Mouse (Mus musculus): ENCODE results near the gene Slc39a3. TPM values are rescaled to one million over a fixed set of nuclear protein-coding genes. Genes with fewer than 3 reads are reported as not detected.

Slc39a3 gene
- polyA plus RNA-seq, 1 experiment from 2014 or later = 15.4 TPM

DNA sequence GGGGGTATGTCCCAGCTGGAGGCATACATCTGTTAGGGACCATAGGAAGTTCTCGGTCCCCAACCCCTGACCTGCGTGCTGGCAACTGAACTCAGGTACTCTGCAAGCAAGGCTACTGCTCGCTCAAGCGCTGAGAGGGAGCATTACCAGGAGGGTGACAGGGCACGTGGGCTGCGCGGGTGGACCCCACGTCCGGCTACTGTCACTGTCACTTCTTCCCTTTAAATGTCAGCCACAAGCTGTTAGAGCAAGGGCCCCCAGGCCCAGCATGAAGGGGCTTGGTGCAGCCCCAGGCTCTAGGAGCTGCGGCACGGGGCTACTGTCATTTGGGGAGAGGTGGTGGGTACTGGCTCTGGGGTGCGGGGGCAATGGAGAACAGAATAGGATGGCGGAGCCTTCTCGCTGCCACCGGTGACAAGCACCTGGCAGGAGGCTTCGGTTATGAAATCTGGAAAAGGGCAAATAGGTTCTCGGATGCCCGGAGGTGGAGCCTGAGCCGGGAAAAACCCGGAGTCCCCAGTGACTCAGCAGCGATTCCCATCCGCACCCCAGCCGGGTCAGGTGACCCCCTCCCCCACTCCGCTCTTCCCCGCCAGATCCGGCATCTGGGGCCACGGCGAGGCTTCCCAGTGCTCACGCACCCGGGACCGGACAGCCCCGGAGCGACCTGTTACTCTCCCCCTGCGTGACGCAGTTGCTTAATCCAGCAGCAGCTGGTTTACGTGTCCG, 51.8 kb downstream of the Slc39a3 start:
- H3K27ac ChIP-seq (ENCODE audit: low read length) = peak overlapping the region; percentile 81
- 0 out of 2 replicates have a peak, but pooled peaks cover 3% of the 10 kb centered on the region for H3K27me3 ChIP-seq (replicated peaks; ENCODE audit: insufficient read depth, low read length)
- TF ChIP-seq CTCF (IDR thresholded peaks at IDR 0.05) (no peak), EP300 (IDR thresholded peaks at IDR 0.05) (no peak)
- no peaks in the 10 kb centered on the region for H3K36me3 ChIP-seq (ENCODE audit: insufficient read depth, low read length)
- peaks cover 4% of the 10 kb centered on the region; the same call in 1 of the 2 replicates for H3K4me1 ChIP-seq (ENCODE audit: insufficient read depth, low read depth, low read length)
- peak overlapping the region; percentile 35 for H3K4me3 ChIP-seq (ENCODE audit: low read depth, low read length)
- H3K4me2 ChIP-seq (replicated peaks; ENCODE audit: low read depth, low read length) = peak overlapping the region; percentile 51
- peak overlapping the region; percentile 6; the same call in 1 of the 2 replicates for H3K9ac ChIP-seq (replicated peaks; ENCODE audit: low read depth)
- WGBS = 10% methylated on average over 32 of the region's 37 CpGs
- ATAC-seq = peak; percentile 45
- DNase-seq (ENCODE audit: low spot score) = peak; percentile 73
- no peaks in the 10 kb centered on the region for H3K9me3 ChIP-seq (ENCODE audit: low read length)

GRCm38 (mm10) chr10:80984223-80984622, 53.0 kb downstream of the Slc39a3 start:
- H3K4me2 ChIP-seq (replicated peaks; ENCODE audit: low read depth, low read length) = no peak overlapping the region
- peaks cover 4% of the 10 kb centered on the region; the same call in 1 of the 2 replicates for H3K4me1 ChIP-seq (ENCODE audit: insufficient read depth, low read depth, low read length)
- DNase-seq (ENCODE audit: low spot score) = no peak
- WGBS = 87% methylated on average over 12 of the region's 12 CpGs
- no peak overlapping the region for H3K27ac ChIP-seq (ENCODE audit: low read length)
- no peak for TF ChIP-seq CTCF (IDR thresholded peaks at IDR 0.05)
- 0 out of 2 replicates have a peak, but pooled peaks cover 3% of the 10 kb centered on the region for H3K27me3 ChIP-seq (replicated peaks; ENCODE audit: insufficient read depth, low read length)
- no peaks in the 10 kb centered on the region for H3K36me3 ChIP-seq (ENCODE audit: insufficient read depth, low read length)
- no peak for ATAC-seq
- no peak overlapping the region for H3K4me3 ChIP-seq (ENCODE audit: low read depth, low read length)
- H3K9ac ChIP-seq (replicated peaks; ENCODE audit: low read depth) = no peak overlapping the region
- H3K9me3 ChIP-seq (ENCODE audit: low read length) = no peaks in the 10 kb centered on the region

DNA sequence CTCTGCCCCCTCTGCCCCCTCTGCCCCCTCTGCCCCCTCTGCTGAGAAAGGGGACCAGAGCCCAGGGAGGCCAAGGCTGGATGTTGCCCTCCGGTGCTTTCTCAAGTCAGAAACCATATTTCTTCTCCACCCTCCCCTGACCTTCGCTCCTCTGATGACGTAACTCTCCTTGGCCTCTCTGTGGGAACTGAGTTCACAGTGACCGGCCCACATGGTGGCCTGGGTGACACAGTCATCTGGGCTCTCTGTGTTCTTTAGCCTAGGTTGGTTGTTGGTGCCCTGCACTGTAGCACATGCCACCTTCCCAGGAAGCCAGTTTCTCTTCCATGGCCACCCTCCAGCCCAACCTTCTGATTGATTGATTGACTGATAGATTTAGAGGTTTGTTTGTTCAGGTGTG, 54.8 kb downstream of the Slc39a3 start:
- Histone ChIP-seq H3K27me3 (replicated peaks; ENCODE audit: insufficient read depth, low read length) (0 out of 2 replicates have a peak, but pooled peaks cover 3% of the 10 kb centered on the region), H3K27ac (ENCODE audit: low read length) (no peak overlapping the region), H3K4me3 (ENCODE audit: low read depth, low read length) (no peak overlapping the region), H3K9me3 (ENCODE audit: low read length) (no peaks in the 10 kb centered on the region), H3K36me3 (ENCODE audit: insufficient read depth, low read length) (no peaks in the 10 kb centered on the region), H3K4me1 (ENCODE audit: insufficient read depth, low read depth, low read length) (no peaks in the 10 kb centered on the region), H3K4me2 (replicated peaks; ENCODE audit: low read depth, low read length) (no peak overlapping the region), H3K9ac (replicated peaks; ENCODE audit: low read depth) (no peak overlapping the region)
- ATAC-seq (no peak), DNase-seq (ENCODE audit: low spot score) (no peak)
- TF ChIP-seq EP300 (IDR thresholded peaks at IDR 0.05) (no peak), CTCF (IDR thresholded peaks at IDR 0.05) (no peak)
- 56% methylated on average over 4 of the region's 4 CpGs for WGBS

- H3K4me2 ChIP-seq (replicated peaks; ENCODE audit: low read depth, low read length) = no peak overlapping the region
- H3K4me1 ChIP-seq (ENCODE audit: insufficient read depth, low read depth, low read length) = no peaks in the 10 kb centered on the region
- TF ChIP-seq EP300 (IDR thresholded peaks at IDR 0.05) = no peak
- no peak; the same call in 1 of the 2 replicates for TF ChIP-seq CTCF (IDR thresholded peaks at IDR 0.05)
- H3K36me3 ChIP-seq (ENCODE audit: insufficient read depth, low read length) = no peaks in the 10 kb centered on the region
- H3K27me3 ChIP-seq (replicated peaks; ENCODE audit: insufficient read depth, low read length) = 0 out of 2 replicates have a peak, but pooled peaks cover 3% of the 10 kb centered on the region
- no peak for DNase-seq (ENCODE audit: low spot score)
- H3K9ac ChIP-seq (replicated peaks; ENCODE audit: low read depth) = no peak overlapping the region
- ATAC-seq = no peak
- 50% methylated on average over 7 of the region's 7 CpGs for WGBS
- H3K27ac ChIP-seq (ENCODE audit: low read length) = no peak overlapping the region
- H3K4me3 ChIP-seq (ENCODE audit: low read depth, low read length) = no peak overlapping the region
- H3K9me3 ChIP-seq (ENCODE audit: low read length) = no peaks in the 10 kb centered on the region
Measured at GRCm38 (mm10) chr10:80981564-80982112, 55.6 kb downstream of the Slc39a3 start.

Other genes with a start within 250 kb of the Slc39a3 start
- gene Sf3a2, start 239.2 kb downstream of the Slc39a3 start, polyA plus RNA-seq (2015; fragmentation: Nextera tagmentation; extraction: Ambion mirVana) = 27.0 and 29.4 TPM in 2 replicates
- gene Plekhj1, start 238.8 kb downstream of the Slc39a3 start, polyA plus RNA-seq (2015; fragmentation: Nextera tagmentation; extraction: Ambion mirVana) = 59.9 and 69.1 TPM in 2 replicates
- 0.07 TPM in 1 of 2 replicates, not detected in the other for gene Amh, start 232.2 kb downstream of the Slc39a3 start, polyA plus RNA-seq (2015; fragmentation: Nextera tagmentation; extraction: Ambion mirVana)
- 0.25 TPM in 1 of 2 replicates, not detected in the other for gene Jsrp1, start 223.9 kb downstream of the Slc39a3 start, polyA plus RNA-seq (2015; fragmentation: Nextera tagmentation; extraction: Ambion mirVana)
- gene Oaz1, start 210.8 kb downstream of the Slc39a3 start, polyA plus RNA-seq (2015; fragmentation: Nextera tagmentation; extraction: Ambion mirVana) = 1,344 and 1,416 TPM in 2 replicates
- not detected in 2 replicates for gene Lingo3, start 193.4 kb downstream of the Slc39a3 start, polyA plus RNA-seq (2015; fragmentation: Nextera tagmentation; extraction: Ambion mirVana)
- 129 and 138 TPM in 2 replicates for gene Lsm7, start 182.2 kb downstream of the Slc39a3 start, polyA plus RNA-seq (2015; fragmentation: Nextera tagmentation; extraction: Ambion mirVana)
- gene Sppl2b, start 182.2 kb downstream of the Slc39a3 start, polyA plus RNA-seq (2015; fragmentation: Nextera tagmentation; extraction: Ambion mirVana) = 26.5 and 26.8 TPM in 2 replicates
- 0.04 TPM in 1 of 2 replicates, not detected in the other for gene Tmprss9, start 165.6 kb downstream of the Slc39a3 start, polyA plus RNA-seq (2015; fragmentation: Nextera tagmentation; extraction: Ambion mirVana)
- gene Timm13, start 136.5 kb downstream of the Slc39a3 start, polyA plus RNA-seq (2015; fragmentation: Nextera tagmentation; extraction: Ambion mirVana) = 211 and 233 TPM in 2 replicates
- gene Lmnb2, start 119.2 kb downstream of the Slc39a3 start, polyA plus RNA-seq (2015; fragmentation: Nextera tagmentation; extraction: Ambion mirVana) = 6.9 and 7.3 TPM in 2 replicates
- gene Gadd45b, start 107.4 kb downstream of the Slc39a3 start, polyA plus RNA-seq (2015; fragmentation: Nextera tagmentation; extraction: Ambion mirVana) = 131 and 145 TPM in 2 replicates
- gene Gng7, start 22.5 kb downstream of the Slc39a3 start, polyA plus RNA-seq (2015; fragmentation: Nextera tagmentation; extraction: Ambion mirVana) = 1.0 and 1.4 TPM in 2 replicates
- gene Diras1, start 11.8 kb downstream of the Slc39a3 start, polyA plus RNA-seq (2015; fragmentation: Nextera tagmentation; extraction: Ambion mirVana) = not detected in 2 replicates
- 102 and 103 TPM in 2 replicates for gene Sgta, start 22.8 kb upstream of the Slc39a3 start, polyA plus RNA-seq (2015; fragmentation: Nextera tagmentation; extraction: Ambion mirVana)
- 14.0 and 15.1 TPM in 2 replicates for gene Thop1, start 32.6 kb upstream of the Slc39a3 start, polyA plus RNA-seq (2015; fragmentation: Nextera tagmentation; extraction: Ambion mirVana)
- gene Creb3l3, start 61.4 kb upstream of the Slc39a3 start, polyA plus RNA-seq (2015; fragmentation: Nextera tagmentation; extraction: Ambion mirVana) = 0.40 and 0.57 TPM in 2 replicates
- 118 and 121 TPM in 2 replicates for gene Map2k2, start 68.5 kb upstream of the Slc39a3 start, polyA plus RNA-seq (2015; fragmentation: Nextera tagmentation; extraction: Ambion mirVana)
- 58.2 and 62.0 TPM in 2 replicates for gene Zbtb7a, start 97.8 kb upstream of the Slc39a3 start, polyA plus RNA-seq (2015; fragmentation: Nextera tagmentation; extraction: Ambion mirVana)
- gene Pias4, start 130.5 kb upstream of the Slc39a3 start, polyA plus RNA-seq (2015; fragmentation: Nextera tagmentation; extraction: Ambion mirVana) = 27.9 TPM in 2 replicates
- 509 and 537 TPM in 2 replicates for gene Eef2, start 139.2 kb upstream of the Slc39a3 start, polyA plus RNA-seq (2015; fragmentation: Nextera tagmentation; extraction: Ambion mirVana)
- 48.9 and 50.2 TPM in 2 replicates for gene Dapk3, start 145.6 kb upstream of the Slc39a3 start, polyA plus RNA-seq (2015; fragmentation: Nextera tagmentation; extraction: Ambion mirVana)
- 0.16 and 0.25 TPM in 2 replicates for gene 4930442H23Rik, start 146.4 kb upstream of the Slc39a3 start, polyA plus RNA-seq (2015; fragmentation: Nextera tagmentation; extraction: Ambion mirVana)
- 0.80 and 0.92 TPM in 2 replicates for gene Nmrk2, start 164.6 kb upstream of the Slc39a3 start, polyA plus RNA-seq (2015; fragmentation: Nextera tagmentation; extraction: Ambion mirVana)
- not detected in 2 replicates for gene Atcay, start 193.4 kb upstream of the Slc39a3 start, polyA plus RNA-seq (2015; fragmentation: Nextera tagmentation; extraction: Ambion mirVana)
- 2.3 and 2.4 TPM in 2 replicates for gene Zfr2, start 195.7 kb upstream of the Slc39a3 start, polyA plus RNA-seq (2015; fragmentation: Nextera tagmentation; extraction: Ambion mirVana)
- 1.5 and 1.6 TPM in 2 replicates for gene Matk, start 215.5 kb upstream of the Slc39a3 start, polyA plus RNA-seq (2015; fragmentation: Nextera tagmentation; extraction: Ambion mirVana)
- 132 and 162 TPM in 2 replicates for gene Mrpl54, start 229.5 kb upstream of the Slc39a3 start, polyA plus RNA-seq (2015; fragmentation: Nextera tagmentation; extraction: Ambion mirVana)
- 47.9 and 49.4 TPM in 2 replicates for gene Apba3, start 229.5 kb upstream of the Slc39a3 start, polyA plus RNA-seq (2015; fragmentation: Nextera tagmentation; extraction: Ambion mirVana)